Comparison of ENCODE assay signal across 10 mouse cellular contexts in the genomic region with DNA sequence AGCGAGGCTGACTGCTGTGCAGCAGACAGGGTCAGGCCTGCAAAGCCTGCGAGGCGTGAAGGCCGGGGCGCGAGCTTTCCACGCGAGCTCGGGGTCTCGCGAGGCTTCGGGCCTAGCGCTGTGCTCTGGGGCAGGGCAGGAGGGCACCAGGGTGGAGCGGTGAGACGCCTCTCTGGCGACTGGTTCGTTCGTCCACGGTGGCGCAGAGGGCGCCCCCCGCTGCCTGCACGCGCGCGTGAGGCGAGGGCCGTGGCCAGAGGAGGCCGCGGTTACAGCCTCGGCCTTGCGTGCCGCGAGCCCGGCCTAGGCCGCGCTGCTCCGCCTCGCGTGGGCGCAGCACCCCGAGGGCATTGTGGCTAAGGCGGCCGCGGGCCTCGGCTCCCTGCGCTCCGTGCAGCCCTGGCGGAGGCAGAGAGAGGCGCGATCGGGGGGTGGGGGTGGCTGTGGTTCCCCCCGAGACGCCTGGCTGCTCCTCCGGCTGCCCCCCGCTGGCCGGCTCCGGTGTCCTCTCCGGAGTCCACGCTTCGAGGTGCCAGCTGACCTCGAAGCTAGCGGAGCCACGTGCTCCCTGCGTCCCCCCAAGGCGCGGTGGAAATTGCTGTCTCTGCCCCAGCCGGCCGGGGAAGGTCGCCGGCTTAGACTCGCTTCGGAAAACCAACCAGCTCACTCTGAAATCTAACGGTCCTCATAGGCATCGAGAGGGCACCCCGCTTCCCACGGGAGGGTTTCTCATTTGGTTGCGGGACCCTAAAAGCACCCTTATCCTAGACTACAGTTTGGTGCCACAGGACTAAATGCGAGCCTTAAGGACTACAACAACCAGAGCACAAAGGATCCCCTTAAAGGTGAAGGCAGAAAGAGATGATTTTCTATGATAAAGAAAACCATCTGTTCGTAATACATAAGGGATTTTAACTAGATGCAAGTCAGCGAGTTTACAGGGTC. TPM values are rescaled to one million over a fixed set of nuclear protein-coding genes. Genes with fewer than 3 reads are reported as not detected.
DNase-seq lines count a peak whose midpoint lies in the region; ATAC-seq lines count a peak whose summit lies in the region.
"Had no signal": no experiment of that assay in that cellular context is flagged by ENCODE, and none has a peak within 500 bp of the region (broad histone marks: within the 10 kb centered on the region; RNA-seq: fewer than 3 reads in every experiment).

No protein-coding gene starts in this region.

- H3K9me3 ChIP-seq in kidney, embryonic 14.5 days (ENCODE audit: control insufficient read depth, low read length): no peaks in the 10 kb centered on the region
- H3K9me3 ChIP-seq in hindbrain, embryonic 12.5 days (replicated peaks): no peaks in the 10 kb centered on the region

- peaks cover 17% of the 10 kb centered on the region for H3K4me1 ChIP-seq in kidney, embryonic 14.5 days (ENCODE audit: control insufficient read depth, insufficient read depth, low read length)
- peaks cover 20% of the 10 kb centered on the region for H3K4me1 ChIP-seq in hindbrain, embryonic 12.5 days

- WGBS in kidney, embryonic 14.5 days: 2% methylated on average over 79 of the region's 81 CpGs
- 2% methylated on average over 65 of the region's 81 CpGs for WGBS in hindbrain, embryonic 12.5 days

- H3K4me2 ChIP-seq in kidney, embryonic 14.5 days (replicated peaks; ENCODE audit: low read depth, low read length): peak overlapping the region; percentile 31
- peak overlapping the region; percentile 38 for H3K4me2 ChIP-seq in hindbrain, embryonic 12.5 days (replicated peaks)

- no peak for DNase-seq in kidney, adult 18-20 months
- DNase-seq in embryo, embryonic 9.5 days (ENCODE audit: extremely low spot score): peak; percentile 53
- DNase-seq in neural tube, embryonic 10.5 days (ENCODE audit: extremely low spot score, low spot score): peak; percentile 65
- DNase-seq in ovary, postnatal 10 days (ENCODE audit: low spot score): no peak
- no peak for DNase-seq in spleen, postnatal 36 days (ENCODE audit: low spot score in 2 of 2)

- no peak overlapping the region for H3K27ac ChIP-seq in kidney, embryonic 14.5 days (ENCODE audit: low read depth, low read length)
- H3K27ac ChIP-seq in hindbrain, embryonic 12.5 days: peak overlapping the region; percentile 74

- H3K27me3 ChIP-seq in kidney, embryonic 14.5 days (ENCODE audit: control insufficient read depth, insufficient read depth, low read length): peaks cover 90% of the 10 kb centered on the region
- peaks cover 90% of the 10 kb centered on the region for H3K27me3 ChIP-seq in hindbrain, embryonic 12.5 days

- H3K9ac ChIP-seq in kidney, embryonic 14.5 days (ENCODE audit: low read depth, low read length): peak overlapping the region; percentile 12; the same call in 1 of the 2 replicates
- H3K9ac ChIP-seq in hindbrain, embryonic 12.5 days: peak overlapping the region; percentile 39

- H3K36me3 ChIP-seq in kidney, embryonic 14.5 days (ENCODE audit: control insufficient read depth, insufficient read depth, low read length): no peaks in the 10 kb centered on the region
- no peaks in the 10 kb centered on the region for H3K36me3 ChIP-seq in hindbrain, embryonic 12.5 days

- ATAC-seq in kidney, embryonic 14.5 days (ENCODE audit: low FRiP score, low TSS enrichment): peak; percentile 36; the same call in 1 of the 2 replicates
- peak; percentile 41 for ATAC-seq in hindbrain, embryonic 12.5 days (ENCODE audit: low FRiP score)
- ATAC-seq in megakaryocyte progenitor cell, adult 5-6 weeks (replicated peaks; ENCODE audit: poor library complexity): no peak

- H3K4me3 ChIP-seq in kidney, embryonic 14.5 days (ENCODE audit: low read length): peak overlapping the region; percentile 29
- peak overlapping the region; percentile 20 for H3K4me3 ChIP-seq in hindbrain, embryonic 12.5 days

RNA-seq across cellular contexts. Expression of a gene that starts 10.2 kb away (rescaled TPM):
- polyA plus RNA-seq in kidney, embryonic 14.5 days (2014; fragmentation: Nextera tagmentation; extraction: Ambion mirVana): not detected in 2 replicates
- 11.2 and 15.8 TPM in 2 replicates for polyA plus RNA-seq in hindbrain, embryonic 12.5 days (2016; fragmentation: Nextera tagmentation; extraction: Ambion mirVana)
- total RNA-seq in megakaryocyte progenitor cell, adult 5-6 weeks (2015): not detected in 2 replicates
- not detected in 2 replicates for total RNA-seq in megakaryocyte progenitor cell, adult 5-6 weeks (2017)
- total RNA-seq: heart, postnatal 36 days had no signal
- polyA plus RNA-seq: small intestine, adult 2 months had no signal

Comparison
In these comparisons a context has a peak if more than half of its experiments do, and no peak if none do; other contexts are left out.
1. DNase-seq: peak in embryo, embryonic 9.5 days (single experiment) and neural tube, embryonic 10.5 days (single experiment); none in kidney, adult 18-20 months (single experiment), ovary, postnatal 10 days (single experiment) and spleen, postnatal 36 days (0 of 2).
2. RNA of a gene that starts 10.2 kb away (polyA plus RNA-seq): 11.2 to 15.8 TPM in hindbrain, embryonic 12.5 days; not detected in kidney, embryonic 14.5 days; every median in the first group is over 10 times any median in the second.